Mouse (Mus musculus): ENCODE results near the gene Car14. TPM values are rescaled to one million over a fixed set of nuclear protein-coding genes. Genes with fewer than 3 reads are reported as not detected.

Car14 gene
- polyA plus RNA-seq, 1 experiment: not detected

- TF ChIP-seq GATA1 (IDR thresholded peaks at IDR 0.05; ENCODE audit: borderline replicate concordance, low read length) (no peak), FLI1 (IDR thresholded peaks at IDR 0.05; ENCODE audit: low read length) (no peak)
- Histone ChIP-seq H3K9me3 (no peaks in the 10 kb centered on the region), H3K4me1 (peaks cover 44% of the 10 kb centered on the region), H3K27me3 (replicated peaks) (no peaks in the 10 kb centered on the region), H3K36me3 (replicated peaks; ENCODE audit: low read length) (peaks cover 90% of the 10 kb centered on the region), H3K4me3 (replicated peaks) (no peak overlapping the region)
Observed at GRCm38 (mm10) chr3:95938835-95939234, 34.3 kb upstream of the Car14 start.

- Histone ChIP-seq H3K9me3 (no peaks in the 10 kb centered on the region), H3K36me3 (replicated peaks; ENCODE audit: low read length) (peaks cover 91% of the 10 kb centered on the region), H3K4me1 (peaks cover 45% of the 10 kb centered on the region), H3K4me3 (replicated peaks) (no peak overlapping the region), H3K27me3 (replicated peaks) (no peaks in the 10 kb centered on the region)
- TF ChIP-seq GATA1 (IDR thresholded peaks at IDR 0.05; ENCODE audit: borderline replicate concordance, low read length): no peak
- no peak for TF ChIP-seq FLI1 (IDR thresholded peaks at IDR 0.05; ENCODE audit: low read length)
Observed at GRCm38 (mm10) chr3:95938217-95938616, 33.7 kb upstream of the Car14 start.

- TF ChIP-seq GATA1 (IDR thresholded peaks at IDR 0.05; ENCODE audit: borderline replicate concordance, low read length) (no peak), FLI1 (IDR thresholded peaks at IDR 0.05; ENCODE audit: low read length) (no peak)
- no peaks in the 10 kb centered on the region for H3K9me3 ChIP-seq
- no peaks in the 10 kb centered on the region for H3K27me3 ChIP-seq (replicated peaks)
- H3K4me1 ChIP-seq: peaks cover 46% of the 10 kb centered on the region
- H3K4me3 ChIP-seq (replicated peaks): no peak overlapping the region
- peaks cover 58% of the 10 kb centered on the region for H3K36me3 ChIP-seq (replicated peaks; ENCODE audit: low read length)
Observed at GRCm38 (mm10) chr3:95934448-95934847, 30.0 kb upstream of the Car14 start.

- Histone ChIP-seq H3K4me3 (replicated peaks) (no peak overlapping the region), H3K4me1 (peaks cover 49% of the 10 kb centered on the region), H3K27me3 (replicated peaks) (no peaks in the 10 kb centered on the region), H3K9me3 (no peaks in the 10 kb centered on the region), H3K36me3 (replicated peaks; ENCODE audit: low read length) (peaks cover 46% of the 10 kb centered on the region)
- TF ChIP-seq GATA1 (IDR thresholded peaks at IDR 0.05; ENCODE audit: borderline replicate concordance, low read length) (no peak), FLI1 (IDR thresholded peaks at IDR 0.05; ENCODE audit: low read length) (no peak)
Observed at GRCm38 (mm10) chr3:95933111-95933750, 28.7 kb upstream of the Car14 start.

- Histone ChIP-seq H3K36me3 (replicated peaks; ENCODE audit: low read length) (peaks cover 39% of the 10 kb centered on the region), H3K4me3 (replicated peaks) (no peak overlapping the region), H3K4me1 (peaks cover 47% of the 10 kb centered on the region), H3K27me3 (replicated peaks) (no peaks in the 10 kb centered on the region), H3K9me3 (no peaks in the 10 kb centered on the region)
- TF ChIP-seq FLI1 (IDR thresholded peaks at IDR 0.05; ENCODE audit: low read length) (no peak), GATA1 (IDR thresholded peaks at IDR 0.05; ENCODE audit: borderline replicate concordance, low read length) (no peak)
Observed at GRCm38 (mm10) chr3:95932566-95932965, 28.1 kb upstream of the Car14 start.

GRCm38 (mm10) chr3:95932157-95932556 is 27.7 kb upstream of the Car14 start:
- Histone ChIP-seq H3K27me3 (replicated peaks) (no peaks in the 10 kb centered on the region), H3K36me3 (replicated peaks; ENCODE audit: low read length) (peaks cover 35% of the 10 kb centered on the region), H3K4me3 (replicated peaks) (no peak overlapping the region), H3K4me1 (peaks cover 45% of the 10 kb centered on the region), H3K9me3 (no peaks in the 10 kb centered on the region)
- TF ChIP-seq GATA1 (IDR thresholded peaks at IDR 0.05; ENCODE audit: borderline replicate concordance, low read length): no peak
- no peak for TF ChIP-seq FLI1 (IDR thresholded peaks at IDR 0.05; ENCODE audit: low read length)

- TF ChIP-seq FLI1 (IDR thresholded peaks at IDR 0.05; ENCODE audit: low read length): no peak
- TF ChIP-seq GATA1 (IDR thresholded peaks at IDR 0.05; ENCODE audit: borderline replicate concordance, low read length): no peak
Observed at GRCm38 (mm10) chr3:95931471-95931870, 27.0 kb upstream of the Car14 start.

GRCm38 (mm10) chr3:95930471-95930789 is 25.9 kb upstream of the Car14 start:
- no peak for TF ChIP-seq FLI1 (IDR thresholded peaks at IDR 0.05; ENCODE audit: low read length)
- TF ChIP-seq GATA1 (IDR thresholded peaks at IDR 0.05; ENCODE audit: borderline replicate concordance, low read length): no peak
- no peaks in the 10 kb centered on the region for H3K27me3 ChIP-seq (replicated peaks)

More at GRCm38 (mm10) chr3:95931471-95931870, 27.0 kb upstream of the Car14 start:
- H3K27me3 ChIP-seq (replicated peaks): no peaks in the 10 kb centered on the region
- peaks cover 28% of the 10 kb centered on the region for H3K36me3 ChIP-seq (replicated peaks; ENCODE audit: low read length)
- peaks cover 45% of the 10 kb centered on the region for H3K4me1 ChIP-seq
- H3K9me3 ChIP-seq: no peaks in the 10 kb centered on the region
- H3K4me3 ChIP-seq (replicated peaks): no peak overlapping the region

GRCm38 (mm10) chr3:95929581-95930470 is 25.3 kb upstream of the Car14 start:
- TF ChIP-seq GATA1 (IDR thresholded peaks at IDR 0.05; ENCODE audit: borderline replicate concordance, low read length): no peak
- TF ChIP-seq FLI1 (IDR thresholded peaks at IDR 0.05; ENCODE audit: low read length): no peak
- Histone ChIP-seq H3K4me3 (replicated peaks) (peak overlapping the region; percentile 96), H3K4me1 (peaks cover 45% of the 10 kb centered on the region), H3K9me3 (no peaks in the 10 kb centered on the region), H3K36me3 (replicated peaks; ENCODE audit: low read length) (peaks cover 20% of the 10 kb centered on the region), H3K27me3 (replicated peaks) (no peaks in the 10 kb centered on the region)

More at GRCm38 (mm10) chr3:95930471-95930789, 25.9 kb upstream of the Car14 start:
- Histone ChIP-seq H3K4me1 (peaks cover 45% of the 10 kb centered on the region), H3K36me3 (replicated peaks; ENCODE audit: low read length) (peaks cover 24% of the 10 kb centered on the region), H3K4me3 (replicated peaks) (peak overlapping the region; percentile 96), H3K9me3 (no peaks in the 10 kb centered on the region)

Data from megakaryocyte, embryonic 14.5 days (primary cell).